Comparison of ENCODE assay signal across 11 mouse cellular contexts in genomic region chr6:112948416-112948815, GRCm38 (mm10). TPM values are rescaled to one million over a fixed set of nuclear protein-coding genes. Genes with fewer than 3 reads are reported as not detected.
DNase-seq lines count a peak whose midpoint lies in the region; ATAC-seq and TF ChIP-seq lines count a peak whose summit lies in the region.
"Had no signal": no experiment of that assay in that cellular context is flagged by ENCODE, and none has a peak within 500 bp of the region (broad histone marks: within the 10 kb centered on the region; RNA-seq: fewer than 3 reads in every experiment).

No protein-coding gene starts in this region.

- DNase-seq in 3134 (ENCODE audit: extremely low read depth, insufficient read length, low spot score) = peak; percentile 65
- DNase-seq in induced T-regulatory cell, adult 2 months (ENCODE audit: low read depth) = peak; percentile 9
- no peak for DNase-seq in left cerebral cortex, adult 18-20 months (ENCODE audit: low spot score in 2 of 2)
- DNase-seq in gastrocnemius, adult 2 months = no peak
- DNase-seq in layer of hippocampus, adult 11-12 months (ENCODE audit: low spot score) = no peak
- DNase-seq: kidney, postnatal 25 days; liver, embryonic 13.5 days; right cerebral cortex, postnatal 4 days had no signal

- intact Hi-C loops in gastrocnemius, adult 2 months (cut with DNase I) = no loop called here

- no peak for ATAC-seq in forebrain, embryonic 15.5 days (replicated peaks)
- no peak for ATAC-seq in forebrain, embryonic 16.5 days

- 83% methylated on average over 2 of the region's 2 CpGs for whole genome bisulfite sequencing in forebrain, embryonic 15.5 days
- 81% methylated on average over 2 of the region's 2 CpGs for WGBS in forebrain, embryonic 16.5 days

- no peak overlapping the region for H3K9ac ChIP-seq in forebrain, embryonic 15.5 days (replicated peaks)
- H3K9ac ChIP-seq in forebrain, embryonic 16.5 days (replicated peaks; ENCODE audit: low read depth, low read length) = no peak overlapping the region
- H3K9ac ChIP-seq in ES-Bruce4 (ENCODE audit: low read depth, poor library complexity, severe bottlenecking) = peak overlapping the region; percentile 42; the same call in 1 of the 2 replicates
- H3K9ac ChIP-seq: liver, embryonic 13.5 days had no signal

- TF ChIP-seq EP300 in ES-Bruce4 (IDR thresholded peaks at IDR 0.05; ENCODE audit: insufficient read depth, low read depth, low read length) = no peak

- H3K4me2 ChIP-seq in forebrain, embryonic 15.5 days (replicated peaks) = no peak overlapping the region
- no peak overlapping the region for H3K4me2 ChIP-seq in forebrain, embryonic 16.5 days (ENCODE audit: low read length)
- H3K4me2 ChIP-seq: liver, embryonic 13.5 days had no signal

- H3K4me3 ChIP-seq in forebrain, embryonic 15.5 days = no peak overlapping the region
- H3K4me3 ChIP-seq in forebrain, embryonic 16.5 days (replicated peaks; ENCODE audit: low read length) = no peak overlapping the region
- no peak overlapping the region for H3K4me3 ChIP-seq in ES-Bruce4 (ENCODE audit: low read depth, low read length)
- no peak overlapping the region for H3K4me3 ChIP-seq in gastrocnemius, adult 2 months
- H3K4me3 ChIP-seq: liver, embryonic 13.5 days had no signal

- H3K27me3 ChIP-seq in forebrain, embryonic 15.5 days = no peaks in the 10 kb centered on the region
- no peaks in the 10 kb centered on the region for H3K27me3 ChIP-seq in forebrain, embryonic 16.5 days (replicated peaks; ENCODE audit: control insufficient read depth, insufficient read depth, low read length)
- no peaks in the 10 kb centered on the region for H3K27me3 ChIP-seq in ES-Bruce4 (ENCODE audit: control insufficient read depth, insufficient read depth, low read length, poor library complexity, severe bottlenecking)

- H3K27ac ChIP-seq in forebrain, embryonic 15.5 days (replicated peaks) = peak overlapping the region; percentile 89; the same call in 1 of the 2 replicates
- no peak overlapping the region for H3K27ac ChIP-seq in forebrain, embryonic 16.5 days (ENCODE audit: low read length)
- peak overlapping the region; percentile 96; the same call in 1 of the 2 replicates for H3K27ac ChIP-seq in ES-Bruce4 (ENCODE audit: insufficient read depth, low read length)
- H3K27ac ChIP-seq in gastrocnemius, adult 2 months = no peak overlapping the region
- H3K27ac ChIP-seq: liver, embryonic 13.5 days had no signal

- H3K9me3 ChIP-seq in forebrain, embryonic 15.5 days = no peaks in the 10 kb centered on the region
- H3K9me3 ChIP-seq in forebrain, embryonic 16.5 days (ENCODE audit: control insufficient read depth, low read length) = no peaks in the 10 kb centered on the region
- no peaks in the 10 kb centered on the region for H3K9me3 ChIP-seq in ES-Bruce4 (replicated peaks; ENCODE audit: control insufficient read depth, insufficient read depth, low read length, poor library complexity, severe bottlenecking)
- H3K9me3 ChIP-seq: liver, embryonic 13.5 days had no signal

- TF ChIP-seq POLR2A in ES-Bruce4 (IDR thresholded peaks at IDR 0.05; ENCODE audit: insufficient read depth, low read length) = no peak

- H3K4me1 ChIP-seq in forebrain, embryonic 15.5 days = peaks cover 28% of the 10 kb centered on the region
- H3K4me1 ChIP-seq in forebrain, embryonic 16.5 days (replicated peaks; ENCODE audit: control insufficient read depth, insufficient read depth, low read length) = peaks cover 21% of the 10 kb centered on the region
- H3K4me1 ChIP-seq in ES-Bruce4 (ENCODE audit: control insufficient read depth, insufficient read depth, low read length) = peaks cover 15% of the 10 kb centered on the region

- no peak for TF ChIP-seq CTCF in ES-Bruce4 (IDR thresholded peaks at IDR 0.05; ENCODE audit: low read depth, low read length)
- no peak for TF ChIP-seq CTCF in gastrocnemius, adult 2 months (IDR thresholded peaks at IDR 0.05)

- H3K36me3 ChIP-seq in forebrain, embryonic 15.5 days = no peaks in the 10 kb centered on the region
- no peaks in the 10 kb centered on the region for H3K36me3 ChIP-seq in forebrain, embryonic 16.5 days (ENCODE audit: control insufficient read depth, insufficient read depth)
- no peaks in the 10 kb centered on the region for H3K36me3 ChIP-seq in ES-Bruce4 (ENCODE audit: control insufficient read depth, insufficient read depth, low read length, poor library complexity, severe bottlenecking)
- H3K36me3 ChIP-seq: liver, embryonic 13.5 days had no signal

RNA-seq across cellular contexts. Expression of gene Srgap3, which starts 1.4 kb away (rescaled TPM):
- 33.7 and 34.0 TPM in 2 replicates for polyA plus RNA-seq in forebrain, embryonic 15.5 days (2015; fragmentation: Nextera tagmentation; extraction: Ambion mirVana)
- polyA plus RNA-seq in forebrain, embryonic 16.5 days (2015; fragmentation: Nextera tagmentation; extraction: Ambion mirVana) = 32.2 and 37.2 TPM in 2 replicates
- 7.0 TPM in 2 replicates for polyA plus RNA-seq in ES-Bruce4 (2011; ENCODE audit: insufficient read depth, insufficient read length, low read depth, missing spikeins)
- total RNA-seq in left cerebral cortex, adult 18-20 months (2021) = 100 to 1,000 TPM; 217 to 223 TPM
- total RNA-seq in gastrocnemius, adult 2 months (2021) = 1 to 10 TPM in 1 of 2 experiments, under 1 TPM in 1; 0.51 to 2.0 TPM

Comparison
In these comparisons a context has a peak if more than half of its experiments do, and no peak if none do; other contexts are left out.
1. H3K27ac ChIP-seq: peak in forebrain, embryonic 15.5 days (single experiment) and ES-Bruce4 (single experiment); none in forebrain, embryonic 16.5 days (single experiment) and gastrocnemius, adult 2 months (single experiment).
2. DNase-seq: peak in 3134 (single experiment) and induced T-regulatory cell, adult 2 months (single experiment); none in left cerebral cortex, adult 18-20 months (0 of 2), gastrocnemius, adult 2 months (single experiment) and layer of hippocampus, adult 11-12 months (single experiment).